Mouse (Mus musculus) adrenal gland, adult 18-20 months (tissue): ENCODE results near the gene Tmem104. TPM values are rescaled to one million over a fixed set of nuclear protein-coding genes. Genes with fewer than 3 reads are reported as not detected.

Experiments
- DNase-seq, 2 experiments: peaks; one replicate each; pipeline ENCODE4 v3.0.0; 2021 to 2022; ENCODE audit warnings: low spot score in 2 of 2
- total RNA-seq, 2 experiments: library from RNA; stranded (reverse); gene quantifications; 1 replicate in 1 of 2; 2 replicates in 1 of 2; pipeline ENCODE4 v1.2.3; 2021

Gene Tmem104
- total RNA-seq, 2 experiments from 2014 or later: 20.3 to 20.7 TPM

- peak in 1 of 2 experiments; percentile 54 for DNase-seq
Observed at GRCm38 (mm10) chr11:115164976-115165374, 22.3 kb upstream of the Tmem104 start.

- DNase-seq: no peak
Observed at GRCm38 (mm10) chr11:115166776-115167175, 20.5 kb upstream of the Tmem104 start.

GRCm38 (mm10) chr11:115167631-115168249, 19.5 kb upstream of the Tmem104 start:
- DNase-seq: no peak

- DNase-seq: no peak
Observed at GRCm38 (mm10) chr11:115169430-115169829, 17.9 kb upstream of the Tmem104 start.

GRCm38 (mm10) chr11:115171125-115171524, 16.2 kb upstream of the Tmem104 start:
- no peak for DNase-seq

GRCm38 (mm10) chr11:115172825-115173287, 14.4 kb upstream of the Tmem104 start:
- no peak for DNase-seq

GRCm38 (mm10) chr11:115173549-115174339, 13.5 kb upstream of the Tmem104 start:
- no peak for DNase-seq

- DNase-seq: no peak
Observed at GRCm38 (mm10) chr11:115176399-115177190, 10.7 kb upstream of the Tmem104 start.

- DNase-seq: no peak
Observed at GRCm38 (mm10) chr11:115177559-115178195, 9.6 kb upstream of the Tmem104 start.

- no peak for DNase-seq
Observed at GRCm38 (mm10) chr11:115178766-115179165, 8.5 kb upstream of the Tmem104 start.

- DNase-seq: no peak
Observed at GRCm38 (mm10) chr11:115179191-115179590, 8.1 kb upstream of the Tmem104 start.

GRCm38 (mm10) chr11:115179881-115180280, 7.4 kb upstream of the Tmem104 start:
- DNase-seq: no peak

- peak; percentile 86 to 91 for DNase-seq
Observed at GRCm38 (mm10) chr11:115181913-115182638, 5.2 kb upstream of the Tmem104 start.

- no peak for DNase-seq
Observed at GRCm38 (mm10) chr11:115184973-115185372, 2.3 kb upstream of the Tmem104 start.

- DNase-seq: no peak
Observed at GRCm38 (mm10) chr11:115187693-115188092, 406 bp downstream of the Tmem104 start, which contains the start of gene Nat9. Gene Nat9 (minus strand): TSS chr11:115187859.

GRCm38 (mm10) chr11:115188539-115189231, 1.4 kb downstream of the Tmem104 start:
- DNase-seq: no peak

- no peak for DNase-seq
Observed at GRCm38 (mm10) chr11:115189304-115189703, 2.0 kb downstream of the Tmem104 start.

GRCm38 (mm10) chr11:115192180-115192579, 4.9 kb downstream of the Tmem104 start:
- peak; percentile 40 to 60 for DNase-seq

GRCm38 (mm10) chr11:115194693-115195092, 7.4 kb downstream of the Tmem104 start:
- no peak for DNase-seq

GRCm38 (mm10) chr11:115195933-115196332, 8.6 kb downstream of the Tmem104 start:
- DNase-seq: no peak
